Mouse (Mus musculus): Measurements from ENCODE around the gene Svs3b. TPM values are rescaled to one million over a fixed set of nuclear protein-coding genes. Genes with fewer than 3 reads are reported as not detected.
"Not testable (repeated sequence)": the region's sequence is repeated elsewhere in the genome, so short reads cannot be mapped to it uniquely, and the experiment has no call there.

Gene Svs3b
- polyA plus RNA-seq, 1 experiment from 2014 or later: not detected

GRCm38 (mm10) chr2:164210892-164211291, 45.5 kb downstream of the Svs3b start:
- Histone ChIP-seq H3K27ac (ENCODE audit: low read length) (no peak overlapping the region), H3K9ac (replicated peaks; ENCODE audit: low read depth, low read length) (no peak overlapping the region), H3K4me2 (ENCODE audit: low read length) (no peak overlapping the region), H3K4me1 (replicated peaks; ENCODE audit: control insufficient read depth, insufficient read depth, low read length) (no peaks in the 10 kb centered on the region), H3K27me3 (replicated peaks; ENCODE audit: control insufficient read depth, insufficient read depth, low read length) (no peaks in the 10 kb centered on the region), H3K4me3 (replicated peaks; ENCODE audit: low read length) (no peak overlapping the region), H3K36me3 (ENCODE audit: control insufficient read depth, insufficient read depth) (no peaks in the 10 kb centered on the region), H3K9me3 (ENCODE audit: control insufficient read depth, low read length) (peaks cover 2% of the 10 kb centered on the region; the same call in 1 of the 2 replicates)
- no peak for ATAC-seq
- 84% methylated on average over 4 of the region's 4 CpGs for WGBS

- no peaks in the 10 kb centered on the region for H3K4me1 ChIP-seq (replicated peaks; ENCODE audit: control insufficient read depth, insufficient read depth, low read length)
- H3K4me3 ChIP-seq (replicated peaks; ENCODE audit: low read length): no peak overlapping the region
- peaks cover 2% of the 10 kb centered on the region; the same call in 1 of the 2 replicates for H3K9me3 ChIP-seq (ENCODE audit: control insufficient read depth, low read length)
- H3K4me2 ChIP-seq (ENCODE audit: low read length): no peak overlapping the region
- 84% methylated on average over 4 of the region's 4 CpGs for WGBS
- no peaks in the 10 kb centered on the region for H3K36me3 ChIP-seq (ENCODE audit: control insufficient read depth, insufficient read depth)
- H3K27me3 ChIP-seq (replicated peaks; ENCODE audit: control insufficient read depth, insufficient read depth, low read length): no peaks in the 10 kb centered on the region
- no peak overlapping the region for H3K27ac ChIP-seq (ENCODE audit: low read length)
- ATAC-seq: no peak
- H3K9ac ChIP-seq (replicated peaks; ENCODE audit: low read depth, low read length): no peak overlapping the region
These were observed 49.8 kb downstream of the Svs3b start for GRCm38 (mm10) chr2:164206676-164207075.

GRCm38 (mm10) chr2:164206011-164206410, 50.4 kb downstream of the Svs3b start:
- not testable (repeated sequence) for H3K36me3 ChIP-seq (ENCODE audit: control insufficient read depth, insufficient read depth); H3K9me3 ChIP-seq (ENCODE audit: control insufficient read depth, low read length); ATAC-seq; H3K9ac ChIP-seq (replicated peaks; ENCODE audit: low read depth, low read length); H3K4me3 ChIP-seq (replicated peaks; ENCODE audit: low read length); H3K4me2 ChIP-seq (ENCODE audit: low read length); H3K4me1 ChIP-seq (replicated peaks; ENCODE audit: control insufficient read depth, insufficient read depth, low read length); H3K27me3 ChIP-seq (replicated peaks; ENCODE audit: control insufficient read depth, insufficient read depth, low read length); H3K27ac ChIP-seq (ENCODE audit: low read length)
- 93% methylated on average over 10 of the region's 10 CpGs for WGBS

Other genes with a start within 250 kb of the Svs3b start
- 2.3 and 3.7 TPM in 2 replicates for gene Pabpc1l, start 231.2 kb downstream of the Svs3b start, polyA plus RNA-seq (2015; fragmentation: Nextera tagmentation; extraction: Ambion mirVana)
- 31.3 and 34.7 TPM in 2 replicates for gene Stk4, start 186.3 kb downstream of the Svs3b start, polyA plus RNA-seq (2015; fragmentation: Nextera tagmentation; extraction: Ambion mirVana)
- 58.4 and 61.0 TPM in 2 replicates for gene Tomm34, start 185.5 kb downstream of the Svs3b start, polyA plus RNA-seq (2015; fragmentation: Nextera tagmentation; extraction: Ambion mirVana)
- 1.1 and 1.3 TPM in 2 replicates for gene Kcns1, start 85.5 kb downstream of the Svs3b start, polyA plus RNA-seq (2015; fragmentation: Nextera tagmentation; extraction: Ambion mirVana)
- gene Wfdc5, start 73.9 kb downstream of the Svs3b start, polyA plus RNA-seq (2015; fragmentation: Nextera tagmentation; extraction: Ambion mirVana): not detected in 2 replicates
- gene Wfdc12, start 66.0 kb downstream of the Svs3b start, polyA plus RNA-seq (2015; fragmentation: Nextera tagmentation; extraction: Ambion mirVana): not detected in 2 replicates
- not detected in 2 replicates for gene Wfdc15a, start 56.5 kb downstream of the Svs3b start, polyA plus RNA-seq (2015; fragmentation: Nextera tagmentation; extraction: Ambion mirVana)
- not detected in 2 replicates for gene Wfdc15b, start 35.0 kb downstream of the Svs3b start, polyA plus RNA-seq (2015; fragmentation: Nextera tagmentation; extraction: Ambion mirVana)
- gene Svs2, start 18.2 kb downstream of the Svs3b start, polyA plus RNA-seq (2015; fragmentation: Nextera tagmentation; extraction: Ambion mirVana): not detected in 2 replicates
- gene Svs4, start 21.8 kb upstream of the Svs3b start, polyA plus RNA-seq (2015; fragmentation: Nextera tagmentation; extraction: Ambion mirVana): not detected in 2 replicates
- not detected in 2 replicates for gene Svs3a, start 32.6 kb upstream of the Svs3b start, polyA plus RNA-seq (2015; fragmentation: Nextera tagmentation; extraction: Ambion mirVana)
- gene Svs6, start 60.1 kb upstream of the Svs3b start, polyA plus RNA-seq (2015; fragmentation: Nextera tagmentation; extraction: Ambion mirVana): not detected in 2 replicates
- gene Svs5, start 76.1 kb upstream of the Svs3b start, polyA plus RNA-seq (2015; fragmentation: Nextera tagmentation; extraction: Ambion mirVana): not detected in 2 replicates
- gene Slpi, start 132.5 kb upstream of the Svs3b start, polyA plus RNA-seq (2015; fragmentation: Nextera tagmentation; extraction: Ambion mirVana): not detected in 2 replicates
- gene Rbpjl, start 146.5 kb upstream of the Svs3b start, polyA plus RNA-seq (2015; fragmentation: Nextera tagmentation; extraction: Ambion mirVana): 0.10 and 0.11 TPM in 2 replicates
- gene Matn4, start 148.5 kb upstream of the Svs3b start, polyA plus RNA-seq (2015; fragmentation: Nextera tagmentation; extraction: Ambion mirVana): 2.0 and 3.1 TPM in 2 replicates
- 5.1 and 8.2 TPM in 2 replicates for gene Sdc4, start 187.2 kb upstream of the Svs3b start, polyA plus RNA-seq (2015; fragmentation: Nextera tagmentation; extraction: Ambion mirVana)
- gene Sys1, start 200.3 kb upstream of the Svs3b start, polyA plus RNA-seq (2015; fragmentation: Nextera tagmentation; extraction: Ambion mirVana): 69.5 and 76.9 TPM in 2 replicates
- 9.8 and 11.4 TPM in 2 replicates for gene Gm20458, start 204.3 kb upstream of the Svs3b start, polyA plus RNA-seq (2015; fragmentation: Nextera tagmentation; extraction: Ambion mirVana)
- not detected in 2 replicates for gene Trp53tg5, start 217.1 kb upstream of the Svs3b start, polyA plus RNA-seq (2015; fragmentation: Nextera tagmentation; extraction: Ambion mirVana)
- 5.3 and 9.2 TPM in 2 replicates for gene Dbndd2, start 229.5 kb upstream of the Svs3b start, polyA plus RNA-seq (2015; fragmentation: Nextera tagmentation; extraction: Ambion mirVana)
- 58.6 and 68.3 TPM in 2 replicates for gene Pigt, start 240.9 kb upstream of the Svs3b start, polyA plus RNA-seq (2015; fragmentation: Nextera tagmentation; extraction: Ambion mirVana)